ENCODE assay signal across 23 mouse cellular contexts in genomic region chr19:47915251-47915650, GRCm38 (mm10). TPM values are rescaled to one million over a fixed set of nuclear protein-coding genes. Genes with fewer than 3 reads are reported as not detected.
DNase-seq lines count a peak whose midpoint lies in the region; ATAC-seq and TF ChIP-seq lines count a peak whose summit lies in the region.
"Had no signal": no experiment of that assay in that cellular context is flagged by ENCODE, and none has a peak within 500 bp of the region (broad histone marks: within the 10 kb centered on the region; RNA-seq: fewer than 3 reads in every experiment).

No protein-coding gene starts in this region.

- TF ChIP-seq EP300 in stomach, postnatal 0 days (optimal IDR thresholded peaks at IDR 0.05) = no peak

- H3K4me2 ChIP-seq in stomach, postnatal 0 days (replicated peaks; ENCODE audit: low read depth) = no peak overlapping the region
- H3K4me2 ChIP-seq: limb, embryonic 15.5 days; liver, embryonic 15.5 days; midbrain, embryonic 12.5 days; neural tube, embryonic 12.5 days had no signal

- H3K9me3 ChIP-seq in stomach, postnatal 0 days (ENCODE audit: control insufficient read depth, low read length) = no peaks in the 10 kb centered on the region
- H3K9me3 ChIP-seq: hindbrain, embryonic 10.5 days; limb, embryonic 15.5 days; liver, embryonic 15.5 days; midbrain, embryonic 12.5 days; neural tube, embryonic 12.5 days had no signal

- TF ChIP-seq CTCF in spleen, adult 2 months (IDR thresholded peaks at IDR 0.05; ENCODE audit: extremely low read depth, insufficient read depth, insufficient read length, insufficient replicate concordance) = no peak
- no peak for TF ChIP-seq CTCF in bone marrow, adult 2 months (IDR thresholded peaks at IDR 0.05; ENCODE audit: control insufficient read depth, insufficient read depth, low read length)
- no peak for TF ChIP-seq CTCF in stomach, postnatal 0 days (IDR thresholded peaks at IDR 0.05; ENCODE audit: low read depth)

- peak; percentile 24 for ATAC-seq in CD4-positive, CD25-positive, alpha-beta regulatory T cell, adult 4 months
- peak; percentile 77 for ATAC-seq in neutrophil, adult 5-6 weeks (ENCODE audit: extremely low read depth, insufficient number of reproducible peaks, low FRiP score, poor library complexity, severe bottlenecking)
- no peak for ATAC-seq in stomach, postnatal 0 days (ENCODE audit: low FRiP score, low TSS enrichment)
- ATAC-seq: forebrain, embryonic 14.5 days had no signal

- H3K9ac ChIP-seq in stomach, postnatal 0 days (ENCODE audit: low read length) = no peak overlapping the region
- H3K9ac ChIP-seq: limb, embryonic 15.5 days; liver, embryonic 15.5 days; midbrain, embryonic 12.5 days; neural tube, embryonic 12.5 days had no signal

- DNase-seq in spleen, adult 2 months (ENCODE audit: low read depth in 1 of 2, low spot score in 2 of 2) = peak in 1 of 2 experiments; percentile 72
- DNase-seq in spleen, postnatal 4 days (ENCODE audit: low spot score in 2 of 2) = no peak
- no peak for DNase-seq in frontal cortex, postnatal 36 days (ENCODE audit: low spot score in 2 of 2)
- DNase-seq in stomach, postnatal 0 days (ENCODE audit: low spot score) = no peak
- DNase-seq in layer of hippocampus, adult 11-12 months (ENCODE audit: low spot score) = no peak
- DNase-seq: adrenal gland, postnatal 25 days; cerebellum, adult 9-10 months; gastrocnemius, postnatal 25 days; kidney, adult 18-20 months; kidney, postnatal 4 days; left cerebral cortex, postnatal 4 days; thymus, postnatal 14 days had no signal

- peak overlapping the region; percentile 43 for H3K27ac ChIP-seq in spleen, adult 2 months (ENCODE audit: insufficient read depth, low read length)
- peak overlapping the region; percentile 44; the same call in 1 of the 2 replicates for H3K27ac ChIP-seq in bone marrow, adult 2 months (ENCODE audit: control insufficient read depth, insufficient read depth, low read depth, low read length, poor library complexity)
- H3K27ac ChIP-seq in stomach, postnatal 0 days (replicated peaks) = no peak overlapping the region
- H3K27ac ChIP-seq: hindbrain, embryonic 10.5 days; left cerebral cortex, adult 2 months; limb, embryonic 15.5 days; liver, embryonic 15.5 days; macrophage; midbrain, embryonic 12.5 days; neural tube, embryonic 12.5 days had no signal

- H3K4me1 ChIP-seq in spleen, adult 2 months (ENCODE audit: control insufficient read depth, insufficient read depth, insufficient read length) = peaks cover 31% of the 10 kb centered on the region; the same call in 1 of the 2 replicates
- peaks cover 10% of the 10 kb centered on the region for H3K4me1 ChIP-seq in bone marrow, adult 2 months (ENCODE audit: control insufficient read depth, insufficient read depth, low read length)
- peaks cover 11% of the 10 kb centered on the region; the same call in 1 of the 2 replicates for H3K4me1 ChIP-seq in stomach, postnatal 0 days (replicated peaks; ENCODE audit: control insufficient read depth, insufficient read depth)

- no peak for TF ChIP-seq POLR2A in spleen, adult 2 months (IDR thresholded peaks at IDR 0.05; ENCODE audit: low read depth, low read length)
- no peak for TF ChIP-seq POLR2A in bone marrow, adult 2 months (IDR thresholded peaks at IDR 0.05; ENCODE audit: borderline replicate concordance, control insufficient read depth, low read depth, low read length)

- no peaks in the 10 kb centered on the region for H3K36me3 ChIP-seq in spleen, adult 2 months (ENCODE audit: control insufficient read depth, insufficient read depth, low read length)
- no peaks in the 10 kb centered on the region for H3K36me3 ChIP-seq in stomach, postnatal 0 days (ENCODE audit: control insufficient read depth, insufficient read depth, low read length)
- H3K36me3 ChIP-seq: midbrain, embryonic 12.5 days had no signal

- H3K27me3 ChIP-seq in spleen, adult 2 months (ENCODE audit: control insufficient read depth, insufficient read depth, low read length) = no peaks in the 10 kb centered on the region
- no peaks in the 10 kb centered on the region for H3K27me3 ChIP-seq in stomach, postnatal 0 days (ENCODE audit: control insufficient read depth, insufficient read depth, low read length)
- H3K27me3 ChIP-seq: limb, embryonic 15.5 days; liver, embryonic 15.5 days; midbrain, embryonic 12.5 days; neural tube, embryonic 12.5 days had no signal

- no peak overlapping the region for H3K4me3 ChIP-seq in spleen, adult 2 months (ENCODE audit: extremely low read depth, insufficient read depth, insufficient read length)
- H3K4me3 ChIP-seq in bone marrow, adult 2 months (replicated peaks; ENCODE audit: control insufficient read depth, low read depth, low read length) = peak overlapping the region; percentile 38
- H3K4me3 ChIP-seq in stomach, postnatal 0 days (ENCODE audit: low read depth, low read length) = no peak overlapping the region
- H3K4me3 ChIP-seq: hindbrain, embryonic 10.5 days; left cerebral cortex, adult 2 months; limb, embryonic 15.5 days; liver, embryonic 15.5 days; midbrain, embryonic 12.5 days; neural tube, embryonic 12.5 days had no signal

- WGBS in spleen, adult 2 months = 69% methylated on average over 4 of the region's 4 CpGs
- 52% methylated on average over 4 of the region's 4 CpGs for WGBS in bone marrow, adult 2 months
- WGBS in stomach, postnatal 0 days = 64% methylated on average over 4 of the region's 4 CpGs

RNA-seq across cellular contexts. Expression of gene Cfap43, which starts 3.8 kb away (rescaled TPM):
- not detected in 2 replicates for polyA plus RNA-seq in spleen, adult 2 months (2012; rRNA removed)
- polyA plus RNA-seq in CD4-positive, CD25-positive, alpha-beta regulatory T cell, adult 4 months (2017; shearing (Covaris generic)) = under 1 TPM; 0.10 to 0.75 TPM
- polyA plus RNA-seq in bone marrow, adult 2 months (2011; ENCODE audit: insufficient read depth, insufficient read length, low replicate concordance, missing spikeins) = not detected in 2 replicates
- 0.23 and 0.49 TPM in 2 replicates for total RNA-seq in neutrophil, adult 5-6 weeks (2017)
- polyA plus RNA-seq in stomach, postnatal 0 days (2015; fragmentation: Nextera tagmentation; extraction: Ambion mirVana) = 0.51 and 1.1 TPM in 2 replicates
- total RNA-seq: adrenal gland, postnatal 25 days; gastrocnemius, postnatal 25 days had no signal

RNA-seq across cellular contexts. Expression of gene Itprip, which starts 3.8 kb away (rescaled TPM):
- 16.9 and 21.1 TPM in 2 replicates for polyA plus RNA-seq in spleen, adult 2 months (2012; rRNA removed)
- 10 to 100 TPM; 10.5 to 12.7 TPM for polyA plus RNA-seq in CD4-positive, CD25-positive, alpha-beta regulatory T cell, adult 4 months (2017; shearing (Covaris generic))
- polyA plus RNA-seq in bone marrow, adult 2 months (2011; ENCODE audit: insufficient read depth, insufficient read length, low replicate concordance, missing spikeins) = 8.8 and 14.9 TPM in 2 replicates
- total RNA-seq in neutrophil, adult 5-6 weeks (2017) = 74.8 and 79.2 TPM in 2 replicates
- 7.9 and 9.0 TPM in 2 replicates for polyA plus RNA-seq in stomach, postnatal 0 days (2015; fragmentation: Nextera tagmentation; extraction: Ambion mirVana)

RNA-seq across cellular contexts. Expression of gene Cfap58, which starts 22.2 kb away (rescaled TPM):
- not detected in 2 replicates for polyA plus RNA-seq in spleen, adult 2 months (2012; rRNA removed)
- not detected for polyA plus RNA-seq in CD4-positive, CD25-positive, alpha-beta regulatory T cell, adult 4 months (2017; shearing (Covaris generic))
- polyA plus RNA-seq in bone marrow, adult 2 months (2011; ENCODE audit: insufficient read depth, insufficient read length, low replicate concordance, missing spikeins) = not detected in 2 replicates
- total RNA-seq in neutrophil, adult 5-6 weeks (2017) = not detected in 2 replicates
- not detected in 2 replicates for polyA plus RNA-seq in stomach, postnatal 0 days (2015; fragmentation: Nextera tagmentation; extraction: Ambion mirVana)
- total RNA-seq: adrenal gland, postnatal 25 days; gastrocnemius, postnatal 25 days had no signal
- polyA plus RNA-seq: limb, embryonic 15.5 days; liver, embryonic 15.5 days; macrophage had no signal

RNA-seq across cellular contexts. Expression of gene Gsto2, which starts 49.9 kb away (rescaled TPM):
- 0.13 and 0.32 TPM in 2 replicates for polyA plus RNA-seq in spleen, adult 2 months (2012; rRNA removed)
- polyA plus RNA-seq in CD4-positive, CD25-positive, alpha-beta regulatory T cell, adult 4 months (2017; shearing (Covaris generic)) = under 1 TPM in 1 of 2 experiments, not detected in 1; 0.95 TPM
- 2.0 TPM in 1 of 2 replicates, not detected in the other for polyA plus RNA-seq in bone marrow, adult 2 months (2011; ENCODE audit: insufficient read depth, insufficient read length, low replicate concordance, missing spikeins)
- 1.9 TPM in 1 of 2 replicates, not detected in the other for total RNA-seq in neutrophil, adult 5-6 weeks (2017)
- polyA plus RNA-seq in stomach, postnatal 0 days (2015; fragmentation: Nextera tagmentation; extraction: Ambion mirVana) = 3.5 and 4.2 TPM in 2 replicates
